Mouse (Mus musculus): ENCODE data around the gene Poldip2. TPM values are rescaled to one million over a fixed set of nuclear protein-coding genes. Genes with fewer than 3 reads are reported as not detected.

Gene Poldip2
- polyA plus RNA-seq, 1 experiment from 2014 or later, result 168 TPM

GRCm38 (mm10) chr11:78550168-78551058 is 38.4 kb downstream of the Poldip2 start, which contains the start of gene Tmem97:
TSS of gene Tmem97 (minus strand) at chr11:78550777.
- peak within 1 kb of the TSS; percentile 62 for H3K4me3 ChIP-seq
- H3K27ac ChIP-seq (replicated peaks), result peak within 1 kb of the TSS; percentile 83
- 0 out of 2 replicates have a peak, but pooled peaks cover 5% of the 10 kb centered on the region for H3K36me3 ChIP-seq
- H3K4me2 ChIP-seq (replicated peaks), result peak within 1 kb of the TSS; percentile 75
- H3K27me3 ChIP-seq, result no peaks in the 10 kb centered on the region
- no peaks in the 10 kb centered on the region for H3K9me3 ChIP-seq
- H3K9ac ChIP-seq (replicated peaks), result peak within 1 kb of the TSS; percentile 69
- WGBS, result under 1% methylated on average over 60 of the region's 60 CpGs
- peak; percentile 100 for ATAC-seq (ENCODE audit: low FRiP score, low read depth)
- H3K4me1 ChIP-seq, result peaks cover 20% of the 10 kb centered on the region

GRCm38 (mm10) chr11:78551059-78551398 is 39.0 kb downstream of the Poldip2 start:
- no peaks in the 10 kb centered on the region for H3K9me3 ChIP-seq
- H3K9ac ChIP-seq (replicated peaks), result peak overlapping the region; percentile 65
- 34% methylated on average over 6 of the region's 6 CpGs for WGBS
- H3K4me1 ChIP-seq, result peaks cover 20% of the 10 kb centered on the region
- H3K4me3 ChIP-seq, result peak overlapping the region; percentile 62
- H3K36me3 ChIP-seq, result no peaks in the 10 kb centered on the region
- H3K27ac ChIP-seq (replicated peaks), result peak overlapping the region; percentile 83
- peak; percentile 52; the same call in 1 of the 2 replicates for ATAC-seq (ENCODE audit: low FRiP score, low read depth)
- peak overlapping the region; percentile 75 for H3K4me2 ChIP-seq (replicated peaks)
- H3K27me3 ChIP-seq, result no peaks in the 10 kb centered on the region

GRCm38 (mm10) chr11:78555623-78556022 is 43.6 kb downstream of the Poldip2 start:
- no peaks in the 10 kb centered on the region for H3K9me3 ChIP-seq
- no peak for ATAC-seq (ENCODE audit: low FRiP score, low read depth)
- H3K27ac ChIP-seq (replicated peaks), result no peak overlapping the region
- H3K4me3 ChIP-seq, result no peak overlapping the region
- H3K4me1 ChIP-seq, result no peaks in the 10 kb centered on the region
- no peaks in the 10 kb centered on the region for H3K36me3 ChIP-seq
- no peaks in the 10 kb centered on the region for H3K27me3 ChIP-seq
- H3K4me2 ChIP-seq (replicated peaks), result no peak overlapping the region
- H3K9ac ChIP-seq (replicated peaks), result no peak overlapping the region
- 87% methylated on average over 3 of the region's 3 CpGs for WGBS

GRCm38 (mm10) chr11:78556070-78556469 is 44.1 kb downstream of the Poldip2 start:
- Histone ChIP-seq H3K4me1 (no peaks in the 10 kb centered on the region), H3K4me3 (no peak overlapping the region), H3K36me3 (no peaks in the 10 kb centered on the region), H3K9me3 (no peaks in the 10 kb centered on the region), H3K27me3 (no peaks in the 10 kb centered on the region), H3K4me2 (replicated peaks) (no peak overlapping the region), H3K9ac (replicated peaks) (no peak overlapping the region), H3K27ac (replicated peaks) (no peak overlapping the region)
- 87% methylated on average over 4 of the region's 4 CpGs for WGBS
- no peak for ATAC-seq (ENCODE audit: low FRiP score, low read depth)

- Histone ChIP-seq H3K27me3 (no peaks in the 10 kb centered on the region), H3K4me1 (no peaks in the 10 kb centered on the region), H3K36me3 (no peaks in the 10 kb centered on the region), H3K27ac (replicated peaks) (0 out of 2 replicates have a peak overlapping the region, but pooled peaks have one; percentile 0), H3K9me3 (no peaks in the 10 kb centered on the region), H3K9ac (replicated peaks) (no peak overlapping the region), H3K4me2 (replicated peaks) (no peak overlapping the region), H3K4me3 (no peak overlapping the region)
- ATAC-seq (ENCODE audit: low FRiP score, low read depth), result no peak
- 60% methylated on average over 8 of the region's 8 CpGs for WGBS
These were observed 45.2 kb downstream of the Poldip2 start for GRCm38 (mm10) chr11:78557241-78557640.

GRCm38 (mm10) chr11:78560447-78560846 is 48.5 kb downstream of the Poldip2 start:
- Histone ChIP-seq H3K27me3 (no peaks in the 10 kb centered on the region), H3K9me3 (no peaks in the 10 kb centered on the region), H3K4me3 (no peak overlapping the region), H3K9ac (replicated peaks) (no peak overlapping the region), H3K4me2 (replicated peaks) (no peak overlapping the region), H3K27ac (replicated peaks) (no peak overlapping the region), H3K36me3 (peaks cover 2% of the 10 kb centered on the region; the same call in 1 of the 2 replicates), H3K4me1 (no peaks in the 10 kb centered on the region)
- no peak for ATAC-seq (ENCODE audit: low FRiP score, low read depth)
- WGBS, result 25% methylated on average over 4 of the region's 4 CpGs

GRCm38 (mm10) chr11:78566775-78567174 is 54.8 kb downstream of the Poldip2 start:
- Histone ChIP-seq H3K27ac (replicated peaks) (no peak overlapping the region), H3K36me3 (peaks cover 41% of the 10 kb centered on the region), H3K4me3 (no peak overlapping the region), H3K27me3 (no peaks in the 10 kb centered on the region), H3K9ac (replicated peaks) (no peak overlapping the region), H3K4me2 (replicated peaks) (no peak overlapping the region), H3K9me3 (no peaks in the 10 kb centered on the region), H3K4me1 (no peaks in the 10 kb centered on the region)
- WGBS, result 79% methylated on average over 6 of the region's 6 CpGs
- no peak for ATAC-seq (ENCODE audit: low FRiP score, low read depth)

- ATAC-seq (ENCODE audit: low FRiP score, low read depth), result no peak
- Histone ChIP-seq H3K27ac (replicated peaks) (no peak overlapping the region), H3K4me3 (no peak overlapping the region), H3K9me3 (no peaks in the 10 kb centered on the region), H3K9ac (replicated peaks) (no peak overlapping the region), H3K27me3 (no peaks in the 10 kb centered on the region), H3K4me2 (replicated peaks) (no peak overlapping the region), H3K4me1 (no peaks in the 10 kb centered on the region), H3K36me3 (peaks cover 49% of the 10 kb centered on the region)
- 92% methylated on average over 6 of the region's 6 CpGs for WGBS
These were observed 55.6 kb downstream of the Poldip2 start for GRCm38 (mm10) chr11:78567614-78568013.

GRCm38 (mm10) chr11:78568827-78569226 is 56.8 kb downstream of the Poldip2 start:
- H3K27me3 ChIP-seq, result no peaks in the 10 kb centered on the region
- H3K9ac ChIP-seq (replicated peaks), result no peak overlapping the region
- no peak overlapping the region for H3K4me3 ChIP-seq
- no peaks in the 10 kb centered on the region for H3K4me1 ChIP-seq
- no peak overlapping the region for H3K27ac ChIP-seq (replicated peaks)
- H3K4me2 ChIP-seq (replicated peaks), result no peak overlapping the region
- ATAC-seq (ENCODE audit: low FRiP score, low read depth), result no peak
- WGBS, result 87% methylated on average over 10 of the region's 10 CpGs
- peaks cover 58% of the 10 kb centered on the region for H3K36me3 ChIP-seq
- H3K9me3 ChIP-seq, result no peaks in the 10 kb centered on the region

GRCm38 (mm10) chr11:78569806-78570205 is 57.8 kb downstream of the Poldip2 start:
- Histone ChIP-seq H3K4me2 (replicated peaks) (no peak overlapping the region), H3K27ac (replicated peaks) (no peak overlapping the region), H3K9ac (replicated peaks) (no peak overlapping the region), H3K9me3 (no peaks in the 10 kb centered on the region), H3K4me1 (no peaks in the 10 kb centered on the region), H3K27me3 (no peaks in the 10 kb centered on the region), H3K36me3 (peaks cover 65% of the 10 kb centered on the region), H3K4me3 (no peak overlapping the region)
- WGBS, result 73% methylated on average over 3 of the region's 3 CpGs
- no peak for ATAC-seq (ENCODE audit: low FRiP score, low read depth)

GRCm38 (mm10) chr11:78571441-78571840 is 59.4 kb downstream of the Poldip2 start:
- Histone ChIP-seq H3K27ac (replicated peaks) (no peak overlapping the region), H3K9ac (replicated peaks) (no peak overlapping the region), H3K27me3 (no peaks in the 10 kb centered on the region), H3K9me3 (no peaks in the 10 kb centered on the region), H3K4me3 (no peak overlapping the region), H3K4me2 (replicated peaks) (no peak overlapping the region), H3K4me1 (no peaks in the 10 kb centered on the region), H3K36me3 (peaks cover 71% of the 10 kb centered on the region)
- no peak for ATAC-seq (ENCODE audit: low FRiP score, low read depth)
- WGBS, result 94% methylated on average over 8 of the region's 8 CpGs

- ATAC-seq (ENCODE audit: low FRiP score, low read depth), result no peak
- Histone ChIP-seq H3K27me3 (no peaks in the 10 kb centered on the region), H3K9ac (replicated peaks) (no peak overlapping the region), H3K27ac (replicated peaks) (no peak overlapping the region), H3K9me3 (no peaks in the 10 kb centered on the region), H3K4me3 (no peak overlapping the region), H3K4me2 (replicated peaks) (no peak overlapping the region), H3K4me1 (no peaks in the 10 kb centered on the region), H3K36me3 (peaks cover 71% of the 10 kb centered on the region)
- 93% methylated on average over 6 of the region's 6 CpGs for WGBS
These were observed 59.9 kb downstream of the Poldip2 start for GRCm38 (mm10) chr11:78571854-78572253.
